Mouse (Mus musculus): ENCODE measurements around the gene Gm43191. TPM values are rescaled to one million over a fixed set of nuclear protein-coding genes. Genes with fewer than 3 reads are reported as not detected.

The Gm43191 gene
- total RNA-seq, 2 experiments from 2014 or later = 1.6 TPM; not detected in 1

DNA sequence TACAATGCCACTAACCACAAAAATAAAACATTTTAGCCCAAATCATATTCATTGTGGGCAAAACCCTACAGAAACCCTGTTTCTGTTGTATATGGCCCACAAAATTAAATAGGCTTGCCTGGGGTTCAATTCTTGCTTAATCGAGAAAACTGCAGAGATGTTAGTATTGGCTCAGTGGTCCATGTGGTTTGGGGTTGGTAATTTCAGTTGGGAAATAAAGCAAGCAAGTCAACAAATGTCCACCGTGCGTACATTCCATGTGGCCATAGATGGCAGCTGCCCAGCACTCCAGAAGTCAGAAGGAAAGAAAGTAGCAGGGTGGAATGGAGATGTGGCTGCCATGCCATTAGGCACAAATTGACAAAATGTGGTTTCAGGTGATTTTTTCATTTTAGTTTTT lies 48.1 kb downstream of the Gm43191 start:
- intact Hi-C loops (cut with DNase I) = no loop called here
- no peak for DNase-seq

DNA sequence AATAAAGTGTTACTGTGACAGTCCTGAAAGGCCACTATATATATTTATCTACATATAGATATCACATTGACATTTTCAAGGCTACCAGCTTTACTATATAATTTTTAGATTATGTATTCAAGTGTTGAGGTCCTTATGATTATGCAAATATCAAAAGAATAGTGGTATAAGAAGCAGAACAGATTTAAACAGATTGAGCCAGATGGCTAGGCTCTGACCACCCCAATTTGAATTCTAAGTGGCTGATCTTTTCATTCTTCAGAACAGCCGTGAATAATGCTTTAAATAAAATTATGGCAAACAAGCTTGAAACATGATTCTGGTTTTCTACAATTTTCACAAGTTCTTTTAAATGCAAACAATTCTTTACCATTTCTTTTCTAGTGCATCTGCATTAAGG lies 49.6 kb downstream of the Gm43191 start:
- intact Hi-C loops (cut with DNase I) = no loop called here

DNA sequence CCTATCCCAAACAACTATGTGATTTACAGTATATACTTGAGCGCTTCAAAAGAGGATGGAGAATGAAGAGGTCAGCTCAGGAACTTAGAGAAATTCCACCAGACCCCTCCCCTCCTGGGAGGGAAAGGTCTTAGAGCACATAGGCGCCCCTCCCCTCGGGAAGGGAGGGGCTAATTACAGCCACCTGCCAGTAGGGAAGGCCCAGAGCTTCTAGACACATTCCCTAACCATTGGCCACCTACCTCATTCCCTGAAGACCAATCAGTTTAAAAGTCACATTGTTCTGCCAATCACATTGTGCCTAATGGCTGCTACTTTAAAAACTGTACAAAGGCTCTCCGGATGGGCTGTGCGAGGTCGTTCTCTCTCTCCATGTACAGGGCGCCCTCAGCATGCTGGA lies 58.4 kb downstream of the Gm43191 start:
- intact Hi-C loops (cut with DNase I) = no loop called here
- DNase-seq = no peak

More for the DNA sequence above, 49.6 kb downstream of the Gm43191 start:
- no peak for DNase-seq

DNA sequence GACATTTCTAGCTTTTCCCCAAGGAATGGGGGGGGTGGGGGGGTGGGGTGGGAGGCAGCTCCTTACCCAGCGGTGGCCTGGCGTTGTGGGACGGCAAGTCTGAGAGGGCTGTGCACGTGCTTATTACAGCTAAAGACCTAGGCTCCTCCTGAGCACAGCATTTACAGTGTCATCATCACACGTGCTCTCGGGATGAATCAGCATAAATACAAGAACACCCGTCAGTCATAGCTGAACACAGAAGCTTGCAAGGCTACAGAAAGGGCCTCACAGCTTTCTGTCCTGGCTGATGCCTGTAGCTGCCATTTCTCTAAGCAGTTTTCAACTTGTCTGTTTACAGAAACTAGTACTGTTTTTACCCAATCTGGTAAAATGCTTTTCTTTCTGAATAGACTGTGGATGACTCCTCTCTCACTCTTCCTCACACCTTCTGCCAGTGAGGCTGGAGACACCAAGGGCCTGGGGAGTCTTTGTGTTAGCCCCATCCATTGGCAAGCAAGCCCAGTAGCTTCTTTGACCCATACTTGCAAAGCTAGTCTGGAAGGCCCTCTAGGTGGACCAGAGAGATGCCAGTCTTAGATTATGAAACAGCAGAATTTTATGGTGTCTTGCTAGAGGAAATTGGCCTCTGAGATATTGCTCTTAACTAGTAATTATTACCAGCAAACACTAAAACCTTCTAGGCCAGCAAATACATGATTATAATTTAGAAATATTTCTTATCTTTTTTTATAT lies 60.3 kb downstream of the Gm43191 start:
- intact Hi-C loops (cut with DNase I) = no loop called here
- DNase-seq = no peak

DNA sequence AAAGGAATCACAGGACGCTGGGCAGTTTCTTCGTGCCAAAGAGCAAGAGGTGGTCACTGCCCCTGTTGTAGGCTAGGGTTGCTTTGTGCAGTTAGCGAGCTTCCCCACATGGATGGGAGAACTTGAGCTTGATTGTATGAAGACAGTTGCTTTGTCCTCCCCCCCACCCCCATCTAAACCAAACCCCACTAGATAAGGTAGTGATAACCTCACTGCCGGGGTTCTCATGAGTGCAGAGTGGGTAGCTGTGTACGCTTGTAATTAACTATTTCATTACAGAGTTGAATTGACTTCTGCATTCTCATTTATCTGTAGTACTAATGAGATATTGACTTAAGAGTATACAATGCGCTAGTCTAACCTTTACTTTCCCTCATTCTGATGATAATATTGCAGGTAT lies 62.2 kb downstream of the Gm43191 start:
- no peak for DNase-seq
- intact Hi-C loops (cut with DNase I) = no loop called here

GRCm38 (mm10) chr3:116615318-116616068 lies 65.6 kb downstream of the Gm43191 start:
- intact Hi-C loops (cut with DNase I) = no loop called here
- no peak for DNase-seq

GRCm38 (mm10) chr3:116614295-116614892 lies 66.7 kb downstream of the Gm43191 start, which contains the start of gene Trmt13:
Gene Trmt13 (minus strand): TSS chr3:116614587.
- no peak for DNase-seq
- intact Hi-C loops (cut with DNase I) = no loop called here

DNA sequence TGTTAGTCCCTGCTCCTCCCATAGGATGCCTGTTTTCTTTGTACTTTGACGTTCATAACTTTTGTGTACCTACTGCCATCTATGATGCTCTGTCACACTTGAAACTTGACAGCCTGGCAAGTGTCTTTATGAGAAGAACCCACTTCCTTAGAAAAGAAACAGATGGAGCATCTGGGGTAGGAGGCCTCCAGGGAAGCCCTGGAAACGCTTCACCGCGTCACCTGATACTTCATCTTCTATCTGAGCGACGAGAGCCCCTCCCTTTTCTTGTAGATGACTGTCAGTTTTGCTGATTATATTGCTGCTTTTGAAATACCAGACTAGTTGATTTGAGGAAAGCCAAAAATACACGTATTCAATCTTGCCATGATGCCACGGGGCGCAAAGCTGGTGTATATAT lies 76.5 kb downstream of the Gm43191 start:
- DNase-seq = no peak
- intact Hi-C loops (cut with DNase I) = no loop called here

DNA sequence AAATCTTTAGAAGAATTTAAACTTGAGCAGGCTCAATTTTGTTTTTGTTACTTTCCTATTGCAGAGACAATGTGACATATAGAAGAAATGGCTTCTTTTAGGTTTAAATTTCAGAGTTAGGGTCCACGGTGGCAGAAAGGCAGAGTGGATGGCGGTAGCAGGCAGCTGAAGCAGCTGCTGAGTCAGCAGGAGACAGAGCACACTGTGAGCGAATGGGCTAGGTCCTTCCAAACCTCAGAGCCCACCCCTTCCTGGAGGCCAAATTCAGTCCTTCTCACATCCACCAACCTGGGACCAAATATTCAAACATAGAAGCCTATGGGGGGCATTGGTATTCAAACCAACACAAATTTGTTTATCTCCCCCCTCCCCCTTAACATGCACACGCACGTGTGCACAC lies 79.3 kb downstream of the Gm43191 start:
- no peak for DNase-seq
- intact Hi-C loops (cut with DNase I) = no loop called here

DNA sequence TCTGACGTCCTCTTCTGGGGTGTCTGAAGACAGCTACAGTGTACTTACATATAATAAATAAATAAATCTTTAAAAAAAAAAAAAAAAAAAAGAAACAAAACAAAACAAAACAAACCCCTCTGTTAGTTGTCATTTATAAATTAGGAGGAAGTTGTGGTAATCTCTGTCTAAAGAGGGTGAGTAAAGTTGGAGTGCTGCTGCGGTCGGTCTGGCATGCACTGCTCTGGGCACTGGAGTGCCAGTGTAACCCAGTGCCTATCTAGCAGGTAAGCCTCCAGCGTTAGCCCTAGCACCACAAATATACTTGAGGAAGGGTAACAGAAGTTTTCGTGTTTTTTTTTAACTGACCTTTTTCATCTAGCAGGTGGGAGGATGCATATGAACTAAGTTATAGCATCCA lies 80.1 kb downstream of the Gm43191 start:
- DNase-seq = no peak
- intact Hi-C loops (cut with DNase I) = no loop called here

GRCm38 (mm10) chr3:116599705-116600104 lies 81.4 kb downstream of the Gm43191 start:
- no peak for DNase-seq
- intact Hi-C loops (cut with DNase I) = loop anchor here (10.0 kb wide), 1 partner anchor 235 kb away; no protein-coding TSS in a partner anchor

DNA sequence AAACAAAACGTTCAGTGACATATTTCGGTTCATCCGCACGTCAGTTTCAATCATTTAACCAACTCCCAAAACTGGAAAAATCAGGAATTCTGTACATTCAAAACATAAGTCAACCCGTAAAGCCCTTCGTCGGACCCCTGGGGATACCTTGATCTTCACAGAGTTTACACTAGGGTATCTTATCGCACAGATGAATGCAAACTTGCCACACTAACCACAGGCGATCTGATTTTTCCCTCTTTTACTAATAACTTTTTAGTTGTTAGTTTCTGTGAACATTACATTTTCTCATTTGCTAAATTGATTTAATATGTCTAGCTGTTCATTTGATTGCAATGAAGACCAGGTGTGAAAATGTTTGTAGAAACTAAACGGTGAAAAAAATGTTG lies 85.5 kb downstream of the Gm43191 start:
- DNase-seq = no peak
- intact Hi-C loops (cut with DNase I) = loop anchor here (1.0 to 10.0 kb wide), 3 partner anchors 67 to 239 kb away; partner anchors contain the start of gene Mfsd14a

DNA sequence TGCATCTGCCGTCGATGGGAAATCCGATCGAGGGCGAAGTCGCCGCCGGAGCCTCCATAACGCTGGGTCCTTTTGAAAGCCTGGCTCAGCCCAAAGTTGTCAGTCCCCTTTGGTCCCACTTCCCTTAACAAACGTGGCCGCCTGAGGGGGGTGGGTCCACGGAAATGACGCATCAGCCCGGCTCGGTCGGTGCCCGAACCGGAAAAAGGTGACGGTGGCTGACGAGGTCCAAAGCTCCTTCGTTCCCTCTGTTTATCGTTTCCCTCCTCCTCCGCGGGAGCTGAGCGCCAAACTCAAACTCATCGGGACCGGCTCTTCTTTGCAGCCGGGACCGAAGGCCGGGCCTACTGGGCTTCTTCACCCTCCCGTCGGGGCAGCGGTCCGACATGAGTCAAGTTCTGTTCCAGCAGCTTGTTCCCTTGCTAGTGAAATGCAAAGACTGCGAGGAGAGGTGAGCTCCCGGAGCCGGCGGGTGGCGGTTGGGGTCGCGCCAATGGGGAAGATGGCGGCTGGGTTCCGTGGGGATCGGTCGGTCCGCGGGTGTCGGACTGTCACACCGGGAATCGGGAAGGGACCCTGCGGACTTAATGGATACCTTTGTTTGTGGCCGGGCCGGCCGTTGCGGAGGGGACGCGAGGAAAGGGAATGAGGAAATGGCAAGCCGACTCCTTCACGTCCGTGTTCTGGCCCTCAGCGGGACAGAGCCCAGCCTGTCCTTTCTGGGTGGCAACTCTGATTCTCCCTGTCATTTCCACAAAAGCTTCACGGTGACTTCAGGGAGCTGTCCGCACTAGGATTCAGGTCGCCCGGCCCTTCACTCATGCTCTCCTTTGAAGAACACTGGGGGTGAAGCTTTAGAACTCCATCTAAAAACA lies 86.1 kb downstream of the Gm43191 start, which contains the start of gene Sass6:
Gene Sass6 (plus strand): TSS at position 255 of the 875 bp plus-strand sequence.
- peak; percentile 99 to 100 for DNase-seq
- intact Hi-C loops (cut with DNase I) = loop anchor here (1.0 to 10.0 kb wide), 5 partner anchors 67 to 263 kb away; partner anchors contain the start of genes Mfsd14a and Rtca

- intact Hi-C loops (cut with DNase I) = loop anchor here (2.0 to 10.0 kb wide), 4 partner anchors 87 to 262 kb away; partner anchors contain the start of gene Rtca
- no peak for DNase-seq
Observed at GRCm38 (mm10) chr3:116594076-116594727, 86.9 kb downstream of the Gm43191 start.

Other genes starting within 250 kb of the Gm43191 start
- gene Rtca, start 173.1 kb downstream of the Gm43191 start, total RNA-seq (2021) = 10 to 100 TPM; 24.3 to 25.7 TPM
- gene Dbt, start 168.2 kb downstream of the Gm43191 start, total RNA-seq (2021) = 10 to 100 TPM; 23.4 to 31.7 TPM
- gene Lrrc39, start 118.3 kb downstream of the Gm43191 start, total RNA-seq (2021) = 10 to 100 TPM; 73.5 to 78.8 TPM
- gene Sass6, start 86.3 kb downstream of the Gm43191 start, total RNA-seq (2021) = 1 to 10 TPM; 4.7 to 4.9 TPM
- gene Trmt13, start 66.7 kb downstream of the Gm43191 start, total RNA-seq (2021) = 1 to 10 TPM; 7.0 to 9.3 TPM
- 10 to 100 TPM; 30.1 to 30.8 TPM for gene Mfsd14a, start 18.6 kb downstream of the Gm43191 start, total RNA-seq (2021)
- 10 to 100 TPM; 19.3 to 21.9 TPM for gene Slc35a3, start 31.6 kb upstream of the Gm43191 start, total RNA-seq (2021)
- 100 to 1,000 TPM; 144 to 148 TPM for gene Agl, start 126.9 kb upstream of the Gm43191 start, total RNA-seq (2021)
- 1 to 10 TPM; 6.6 to 7.7 TPM for gene Frrs1, start 178.2 kb upstream of the Gm43191 start, total RNA-seq (2021)

All from heart, postnatal 10 days (tissue).